Mouse (Mus musculus) liver, embryonic 12.5 days (tissue): ENCODE measurements around the gene Enkur. TPM values are rescaled to one million over a fixed set of nuclear protein-coding genes. Genes with fewer than 3 reads are reported as not detected.
"Not testable (repeated sequence)": the region's sequence is repeated elsewhere in the genome, so short reads cannot be mapped to it uniquely, and the experiment has no call there.

ENCODE experiments used
- ATAC-seq: fragments of 200-750 bp; cut with Nextera tagmentation; 2 replicates; pipeline ENCODE4 v1.8.0; 2017; ENCODE audit warnings: moderate number of reproducible peaks, mild to moderate bottlenecking, moderate library complexity
- H3K27ac ChIP-seq: fragments of 300-500 bp; sonication (generic); 2 replicates; pipeline ENCODE4 v1.5.1; 2016; ENCODE audit warnings: mild to moderate bottlenecking
- H3K27me3 ChIP-seq: fragments of 300-500 bp; sonication (generic); replicated peaks from 2 replicates; pipeline ENCODE4 v1.6.1; 2016; ENCODE audit warnings: mild to moderate bottlenecking, moderate library complexity
- H3K36me3 ChIP-seq: fragments of 300-500 bp; sonication (generic); 2 replicates; pipeline ENCODE4 v1.6.1; 2016; ENCODE audit warnings: mild to moderate bottlenecking, moderate library complexity
- H3K4me1 ChIP-seq: fragments of 300-500 bp; sonication (generic); 2 replicates; pipeline ENCODE4 v1.6.1; 2016
- H3K4me2 ChIP-seq: fragments of 300-500 bp; sonication (generic); 2 replicates; pipeline ENCODE4 v1.6.1; 2016; ENCODE audit warnings: mild to moderate bottlenecking, moderate library complexity
- H3K4me3 ChIP-seq: fragments of 300-500 bp; sonication (generic); 2 replicates; pipeline ENCODE4 v1.5.1; 2016; ENCODE audit warnings: mild to moderate bottlenecking, moderate library complexity
- H3K9ac ChIP-seq: fragments of 300-500 bp; sonication (generic); 2 replicates; pipeline ENCODE4 v1.6.1; 2016; ENCODE audit warnings: mild to moderate bottlenecking, moderate library complexity
- H3K9me3 ChIP-seq: fragments of 300-500 bp; sonication (generic); replicated peaks from 2 replicates; pipeline ENCODE4 v1.6.1; 2016; ENCODE audit warnings: mild to moderate bottlenecking, moderate library complexity
- WGBS: fragments of 180-500 bp; shearing (Covaris S2); methylation state at CpG from one replicate; pipeline ENCODE4 v1.1.7; 2016; ENCODE audit not compliant: insufficient replicate concordance; 5-methylcytosine and 5-hydroxymethylcytosine counted together
- polyA plus RNA-seq: library from polyadenylated mRNA; unstranded; fragments of >200 nt; fragmentation: Nextera tagmentation; extraction: Ambion mirVana; gene quantifications from 2 replicates; pipeline ENCODE4 v1.2.1, GENCODE M21; 2016

Gene Enkur
- not detected in 2 replicates for polyA plus RNA-seq

DNA sequence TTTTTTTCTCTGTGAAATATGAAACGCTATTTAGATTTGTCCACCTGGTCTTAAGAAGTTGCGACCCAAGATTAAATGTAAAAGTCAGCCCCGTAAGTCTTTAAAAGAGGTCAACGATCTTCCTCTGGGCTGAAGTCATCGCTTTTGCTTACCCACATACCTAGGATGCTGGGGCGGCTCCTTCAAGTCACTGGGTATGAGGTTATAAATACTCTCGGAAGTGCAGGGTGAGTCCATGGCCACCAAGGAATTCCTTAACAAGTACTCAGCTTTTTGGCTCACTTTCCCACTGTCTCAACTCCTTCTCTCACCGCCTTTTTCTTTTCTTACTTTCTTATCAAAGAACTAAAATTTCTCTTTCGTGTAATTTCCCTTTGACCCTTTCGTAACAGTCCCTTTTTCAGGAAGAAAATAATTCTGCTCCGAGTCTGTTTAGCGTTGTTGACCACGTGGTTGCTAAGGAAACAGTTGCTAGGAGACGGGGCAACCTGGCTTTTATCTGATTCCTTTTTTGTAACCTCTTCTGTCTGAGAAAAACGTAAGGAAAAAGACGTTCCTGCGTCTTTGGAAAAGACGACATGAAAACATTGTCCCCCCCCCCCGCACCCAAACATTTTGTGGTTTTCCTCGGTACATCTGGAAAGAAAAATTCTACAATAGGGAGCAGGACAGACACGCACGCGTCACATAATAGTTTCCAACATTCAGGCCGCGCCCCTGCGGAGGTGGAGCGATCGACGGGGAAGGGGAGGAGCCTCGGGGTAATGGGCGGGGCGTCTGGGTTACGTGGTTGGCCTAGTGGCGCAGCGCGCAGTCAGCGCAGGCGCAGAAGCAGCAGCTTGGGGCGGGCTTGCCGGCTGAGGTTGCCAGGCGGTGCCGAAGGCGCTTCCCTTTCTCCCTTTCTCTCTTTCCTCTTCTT lies at the start of gene Enkur, which contains the start of gene Thnsl1:
Gene Enkur, minus strand, starts transcription at position 454 of the 919 bp plus-strand sequence.
Gene Thnsl1, plus strand, starts transcription at position 813 of the 919 bp plus-strand sequence.
- H3K4me1 ChIP-seq: peaks cover 12% of the 10 kb centered on the region
- H3K9ac ChIP-seq: peak within 1 kb of the TSS; percentile 72
- 3% methylated on average over 43 of the region's 43 CpGs for WGBS
- peak within 1 kb of the TSS; percentile 84 for H3K4me2 ChIP-seq
- H3K9me3 ChIP-seq: no peaks in the 10 kb centered on the region
- H3K27me3 ChIP-seq: no peaks in the 10 kb centered on the region; the same call in 1 of the 2 replicates
- no peaks in the 10 kb centered on the region for H3K36me3 ChIP-seq
- H3K4me3 ChIP-seq: peak within 1 kb of the TSS; percentile 70
- peak within 1 kb of the TSS; percentile 41 for H3K27ac ChIP-seq
- ATAC-seq: peak; percentile 99

DNA sequence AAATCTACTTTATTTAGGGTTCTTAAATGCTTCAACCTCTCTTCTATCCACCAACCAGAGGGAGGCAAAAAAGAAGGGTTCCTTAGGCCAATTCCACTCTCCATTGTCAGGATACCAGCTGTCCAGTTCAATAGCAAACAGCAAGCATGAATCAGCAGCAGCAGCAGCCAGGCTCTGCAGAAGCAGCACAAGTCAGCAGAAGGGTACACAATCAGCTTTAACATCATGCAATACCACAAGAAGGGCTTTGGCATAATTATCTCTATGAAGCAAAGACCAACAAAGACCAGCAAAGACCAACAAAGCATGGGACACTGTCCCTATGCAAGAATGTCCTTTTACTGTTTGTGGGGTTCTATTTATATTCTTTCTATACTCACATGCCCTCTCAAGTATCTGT lies 49.1 kb upstream of the Enkur start:
- Histone ChIP-seq H3K9me3 (no peaks in the 10 kb centered on the region), H3K27me3 (no peaks in the 10 kb centered on the region), H3K4me3 (no peak overlapping the region), H3K9ac (no peak overlapping the region), H3K27ac (no peak overlapping the region), H3K4me1 (peaks cover 6% of the 10 kb centered on the region; the same call in 1 of the 2 replicates), H3K36me3 (no peaks in the 10 kb centered on the region), H3K4me2 (no peak overlapping the region)
- ATAC-seq: no peak

DNA sequence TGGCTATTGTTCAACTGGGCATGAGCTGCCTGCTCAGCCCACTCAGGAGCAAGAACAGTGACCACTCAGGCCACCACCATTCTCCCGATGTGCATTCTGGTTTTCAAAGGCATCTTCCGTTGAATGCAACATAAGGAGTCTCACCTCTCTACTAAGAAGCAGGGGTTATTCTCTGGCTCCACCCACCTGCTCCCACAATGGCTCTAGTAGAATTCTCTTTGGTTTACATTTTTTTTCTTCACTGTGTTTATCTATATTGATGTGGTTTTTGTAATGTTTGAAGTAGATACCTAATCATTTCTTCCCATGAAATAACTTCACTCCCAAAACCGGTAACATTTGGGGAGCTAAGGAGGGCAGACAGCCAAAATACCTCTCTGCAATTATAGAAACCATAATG lies 48.5 kb upstream of the Enkur start:
- Histone ChIP-seq H3K9ac (no peak overlapping the region), H3K27me3 (no peaks in the 10 kb centered on the region), H3K4me1 (peaks cover 6% of the 10 kb centered on the region; the same call in 1 of the 2 replicates), H3K4me2 (no peak overlapping the region), H3K9me3 (no peaks in the 10 kb centered on the region), H3K4me3 (no peak overlapping the region), H3K27ac (no peak overlapping the region), H3K36me3 (no peaks in the 10 kb centered on the region)
- WGBS: 59% methylated on average over 3 of the region's 3 CpGs
- no peak for ATAC-seq

GRCm38 (mm10) chr2:21245477-21246102 lies 40.4 kb upstream of the Enkur start:
- H3K9ac ChIP-seq: no peak overlapping the region
- no peaks in the 10 kb centered on the region for H3K9me3 ChIP-seq
- no peaks in the 10 kb centered on the region for H3K27me3 ChIP-seq
- H3K4me1 ChIP-seq: no peaks in the 10 kb centered on the region
- H3K4me2 ChIP-seq: no peak overlapping the region
- no peaks in the 10 kb centered on the region for H3K36me3 ChIP-seq
- WGBS: 55% methylated on average over 2 of the region's 2 CpGs
- no peak overlapping the region for H3K27ac ChIP-seq
- no peak overlapping the region for H3K4me3 ChIP-seq
- ATAC-seq: peak; percentile 89

DNA sequence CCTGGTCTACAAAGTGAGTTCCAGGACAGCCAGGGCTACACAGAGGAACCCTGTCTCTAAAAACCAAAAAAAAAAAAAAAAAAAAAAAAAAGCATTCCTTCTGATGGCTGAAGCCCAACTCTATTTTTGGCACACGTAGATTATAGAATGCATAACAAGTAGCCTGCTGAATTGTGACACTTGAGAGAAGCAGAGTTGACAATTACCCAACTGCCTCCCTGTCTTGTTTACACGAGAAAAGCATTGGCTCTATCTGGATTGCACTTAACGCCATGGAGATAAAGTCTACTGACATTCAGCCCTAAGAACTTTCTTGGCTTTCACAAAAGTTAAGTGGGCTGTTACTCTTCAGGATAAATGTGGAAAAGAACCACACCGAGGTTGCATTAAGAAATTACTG lies 39.8 kb upstream of the Enkur start:
- no peaks in the 10 kb centered on the region for H3K27me3 ChIP-seq
- no peaks in the 10 kb centered on the region for H3K9me3 ChIP-seq
- H3K9ac ChIP-seq: no peak overlapping the region
- 49% methylated on average over 4 of the region's 4 CpGs for WGBS
- no peak overlapping the region for H3K27ac ChIP-seq
- ATAC-seq: no peak
- no peak overlapping the region for H3K4me2 ChIP-seq
- H3K4me1 ChIP-seq: no peaks in the 10 kb centered on the region
- H3K4me3 ChIP-seq: no peak overlapping the region
- no peaks in the 10 kb centered on the region for H3K36me3 ChIP-seq

GRCm38 (mm10) chr2:21244104-21244503 lies 38.9 kb upstream of the Enkur start:
- 49% methylated on average over 4 of the region's 6 CpGs for WGBS
- not testable (repeated sequence) for H3K27ac ChIP-seq, H3K36me3 ChIP-seq, H3K9me3 ChIP-seq, H3K27me3 ChIP-seq, H3K4me1 ChIP-seq, H3K9ac ChIP-seq, H3K4me2 ChIP-seq, H3K4me3 ChIP-seq, ATAC-seq

DNA sequence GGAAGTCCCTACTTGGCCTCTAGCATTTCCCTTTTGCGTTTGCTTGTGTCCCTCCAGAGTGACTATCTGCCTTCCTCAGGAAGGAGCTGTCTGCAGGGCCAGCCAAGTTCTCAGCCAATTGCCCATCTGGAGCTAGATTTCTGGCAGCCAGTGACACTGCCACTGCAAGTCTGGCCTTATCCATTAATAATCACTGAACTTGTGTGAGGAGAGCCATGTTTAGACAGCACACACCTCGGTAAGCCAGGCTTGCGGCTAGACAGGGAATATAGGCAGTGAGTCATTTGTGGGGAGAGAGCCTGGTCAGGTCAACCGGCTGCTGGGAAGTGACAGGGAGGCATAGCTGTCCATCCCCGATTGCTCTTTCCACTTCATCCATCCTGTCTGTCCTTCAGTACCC lies 31.7 kb upstream of the Enkur start:
- Histone ChIP-seq H3K36me3 (no peaks in the 10 kb centered on the region), H3K9me3 (no peaks in the 10 kb centered on the region), H3K9ac (no peak overlapping the region), H3K4me2 (no peak overlapping the region), H3K4me3 (no peak overlapping the region), H3K4me1 (peaks cover 37% of the 10 kb centered on the region), H3K27ac (no peak overlapping the region), H3K27me3 (no peaks in the 10 kb centered on the region)
- no peak for ATAC-seq
- WGBS: 22% methylated on average over 5 of the region's 5 CpGs

- Histone ChIP-seq H3K9me3 (no peaks in the 10 kb centered on the region), H3K4me2 (peak overlapping the region; percentile 17; the same call in 1 of the 2 replicates), H3K9ac (no peak overlapping the region), H3K36me3 (no peaks in the 10 kb centered on the region), H3K4me3 (no peak overlapping the region), H3K4me1 (peaks cover 37% of the 10 kb centered on the region), H3K27ac (no peak overlapping the region), H3K27me3 (no peaks in the 10 kb centered on the region)
- WGBS: 59% methylated on average over 4 of the region's 4 CpGs
- ATAC-seq: peak; percentile 70
Observed at GRCm38 (mm10) chr2:21235844-21236386, 30.8 kb upstream of the Enkur start.

- H3K27ac ChIP-seq: 0 out of 2 replicates have a peak overlapping the region, but pooled peaks have one; percentile 59
- 57% methylated on average over 9 of the region's 9 CpGs for WGBS
- no peaks in the 10 kb centered on the region for H3K9me3 ChIP-seq
- H3K4me3 ChIP-seq: no peak overlapping the region
- H3K4me1 ChIP-seq: peaks cover 37% of the 10 kb centered on the region
- no peak overlapping the region for H3K9ac ChIP-seq
- no peaks in the 10 kb centered on the region for H3K27me3 ChIP-seq
- peak overlapping the region; percentile 17 for H3K4me2 ChIP-seq
- no peaks in the 10 kb centered on the region for H3K36me3 ChIP-seq
- peak; percentile 87 for ATAC-seq
Observed at GRCm38 (mm10) chr2:21234871-21235648, 29.9 kb upstream of the Enkur start.

- H3K4me3 ChIP-seq: no peak overlapping the region
- H3K27me3 ChIP-seq: no peaks in the 10 kb centered on the region
- no peak for ATAC-seq
- H3K36me3 ChIP-seq: no peaks in the 10 kb centered on the region
- no peak overlapping the region for H3K4me2 ChIP-seq
- H3K4me1 ChIP-seq: peaks cover 26% of the 10 kb centered on the region
- no peak overlapping the region for H3K27ac ChIP-seq
- H3K9me3 ChIP-seq: no peaks in the 10 kb centered on the region
- 70% methylated on average over 3 of the region's 3 CpGs for WGBS
- no peak overlapping the region for H3K9ac ChIP-seq
Observed at GRCm38 (mm10) chr2:21231147-21231546, 26.0 kb upstream of the Enkur start.

GRCm38 (mm10) chr2:21230276-21230675 lies 25.1 kb upstream of the Enkur start:
- no peak overlapping the region for H3K4me2 ChIP-seq
- H3K4me3 ChIP-seq: no peak overlapping the region
- no peaks in the 10 kb centered on the region for H3K36me3 ChIP-seq
- peaks cover 17% of the 10 kb centered on the region for H3K4me1 ChIP-seq
- no peak for ATAC-seq
- 38% methylated on average over 2 of the region's 2 CpGs for WGBS
- H3K27ac ChIP-seq: no peak overlapping the region
- no peaks in the 10 kb centered on the region for H3K9me3 ChIP-seq
- H3K9ac ChIP-seq: no peak overlapping the region
- H3K27me3 ChIP-seq: no peaks in the 10 kb centered on the region
